Mouse (Mus musculus) E14TG2a.4 (cell line): ENCODE data around the gene Naa50.

Experiments
- CTCF ChIP-seq: conservative IDR thresholded peaks from 2 replicates; pipeline ENCODE4 v1.5.1; 2014; ENCODE audit warnings: low read length
- NANOG ChIP-seq: IDR thresholded peaks from 2 replicates; pipeline ENCODE4 v1.6.1; 2014; ENCODE audit warnings: borderline replicate concordance, low read length, mixed read lengths
- POU5F1 ChIP-seq: IDR thresholded peaks from 2 replicates; pipeline ENCODE4 v1.6.1; 2014; ENCODE audit warnings: low read length, borderline replicate concordance

DNA sequence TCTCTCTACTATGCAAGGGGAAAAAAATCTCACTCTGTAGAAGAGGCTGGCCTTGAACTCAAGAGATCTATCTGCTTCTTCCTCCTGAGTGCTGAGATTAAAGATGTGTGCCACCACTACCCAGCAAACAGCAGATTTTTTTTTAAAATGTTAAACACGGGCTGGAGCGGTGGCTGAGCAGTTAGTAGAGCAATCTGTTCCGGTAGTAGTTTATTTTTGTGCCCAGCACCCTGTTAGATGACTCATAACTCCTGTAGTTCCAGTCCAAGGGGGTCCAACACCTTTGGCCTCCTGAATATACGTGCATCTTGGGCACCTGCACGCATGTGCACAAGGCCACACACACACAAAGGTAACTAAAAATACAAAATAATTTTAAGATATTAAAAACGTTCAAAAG lies 17.1 kb upstream of the Naa50 start:
- TF ChIP-seq CTCF: no peak
- TF ChIP-seq POU5F1: no peak
- no peak for TF ChIP-seq NANOG
